Mouse (Mus musculus) megakaryocyte-erythroid progenitor cell, adult 5-6 weeks (primary cell): ENCODE measurements at regions not wholly inside any gene's neighbourhood (a gene's known extent, or its start where the extent isn't known, plus 50 kb on each side); places are given as distances from the start of the nearest gene placed in this dataset.
"Not testable (repeated sequence)": the region's sequence is repeated elsewhere in the genome, so short reads cannot be mapped to it uniquely, and the experiment has no call there.

Experiments used
- ATAC-seq: replicated peaks from 2 replicates; pipeline ENCODE4 v1.8.0; 2016; ENCODE audit warnings: mild to moderate bottlenecking, inconsistent platforms; ENCODE audit not compliant: severe bottlenecking, poor library complexity, low FRiP score, low TSS enrichment

DNA sequence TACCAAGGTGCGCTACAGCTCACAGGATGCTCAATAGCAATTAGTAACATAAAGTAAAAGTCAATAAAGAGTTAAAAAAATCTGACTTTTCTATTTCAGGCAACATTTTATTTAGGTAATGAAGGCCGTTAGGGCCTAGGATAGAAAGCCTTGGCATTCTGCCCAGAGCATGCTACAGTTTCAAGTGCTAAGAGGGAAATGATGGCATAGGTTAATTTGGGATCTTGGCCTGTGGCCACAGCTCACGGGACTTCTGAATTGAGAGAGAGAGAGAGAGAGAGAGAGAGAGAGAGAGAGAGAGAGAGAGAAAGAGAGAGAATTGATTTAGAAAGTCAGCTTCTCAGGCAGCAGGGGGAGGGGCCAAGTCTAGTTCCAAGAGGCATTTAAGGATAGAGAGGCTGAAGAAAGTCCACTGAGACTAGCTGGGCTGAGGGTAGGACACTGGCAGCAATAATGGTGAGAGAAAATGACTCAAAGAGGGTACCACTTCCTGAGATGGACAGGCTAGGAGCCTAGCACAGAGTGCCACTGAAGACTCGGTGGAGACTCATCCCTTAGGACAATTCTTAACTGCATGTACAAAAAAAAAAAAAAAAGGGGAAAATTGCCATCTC is 52.6 kb upstream of the Klf14 start:
- no peak for ATAC-seq

GRCm38 (mm10) chr6:31016566-31016965 is 57.7 kb upstream of the Klf14 start:
- no peak for ATAC-seq

DNA sequence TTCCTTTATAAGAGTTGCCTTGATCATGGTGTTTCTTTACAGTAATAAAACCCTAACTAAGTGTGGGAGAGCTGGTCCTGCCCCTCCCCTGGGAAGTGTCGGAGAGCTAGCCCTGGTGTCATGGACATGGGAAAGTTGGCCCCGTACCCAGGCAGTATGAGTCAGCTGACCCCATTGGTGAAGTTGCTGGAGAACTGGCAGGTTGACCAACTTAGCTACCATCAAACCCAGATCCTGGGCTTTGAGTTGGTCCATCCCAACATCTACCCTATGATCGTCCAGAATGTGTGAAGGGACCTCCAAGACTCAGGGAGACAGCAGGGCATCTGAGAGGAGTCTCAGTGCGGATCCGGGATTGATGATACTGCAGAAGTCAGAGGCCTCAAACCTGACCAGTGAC is 62.9 kb upstream of the Klf14 start:
- ATAC-seq: no peak

- no peak for ATAC-seq
Measured at GRCm38 (mm10) chr6:31029777-31030176, 70.9 kb upstream of the Klf14 start.

DNA sequence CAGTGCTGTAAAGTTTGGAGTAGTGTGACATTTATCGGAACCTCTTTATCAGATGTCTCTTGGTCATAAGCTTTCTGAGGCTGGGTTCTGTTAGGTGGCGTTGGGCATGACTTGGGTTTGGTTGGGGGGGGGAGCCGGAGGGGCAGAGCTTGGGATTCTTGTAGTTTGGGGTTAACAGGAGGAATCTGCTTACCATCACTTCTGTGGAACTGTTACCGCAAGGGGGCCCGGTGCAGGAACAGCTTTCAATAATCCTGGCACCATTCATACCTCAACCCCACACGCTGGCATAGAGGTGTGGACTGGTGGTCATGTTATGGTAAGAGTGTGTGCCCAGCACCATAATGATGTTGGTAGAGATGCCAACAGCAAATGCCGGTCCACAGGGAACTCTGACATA is 72.1 kb upstream of the Klf14 start:
- ATAC-seq: no peak

DNA sequence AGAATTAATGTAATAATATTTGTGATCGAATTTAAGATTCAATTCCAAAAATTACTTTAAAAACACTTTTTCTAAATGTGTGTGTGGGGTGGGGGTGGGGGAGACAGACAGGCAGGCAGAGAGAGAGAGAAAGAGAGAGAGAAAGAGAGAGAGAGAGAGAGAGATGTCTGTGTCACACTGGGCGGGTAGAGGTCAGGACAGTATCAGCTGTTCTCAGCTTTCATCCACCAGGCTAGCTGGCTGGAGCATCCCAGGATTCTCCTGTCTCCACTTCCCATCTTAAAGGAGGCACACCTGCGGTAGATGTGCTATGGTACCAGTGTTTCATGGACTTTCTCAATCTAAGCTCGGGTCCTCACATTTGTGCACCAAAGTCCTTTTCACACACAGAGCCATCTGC is 73.3 kb upstream of the Klf14 start:
- ATAC-seq: no peak

DNA sequence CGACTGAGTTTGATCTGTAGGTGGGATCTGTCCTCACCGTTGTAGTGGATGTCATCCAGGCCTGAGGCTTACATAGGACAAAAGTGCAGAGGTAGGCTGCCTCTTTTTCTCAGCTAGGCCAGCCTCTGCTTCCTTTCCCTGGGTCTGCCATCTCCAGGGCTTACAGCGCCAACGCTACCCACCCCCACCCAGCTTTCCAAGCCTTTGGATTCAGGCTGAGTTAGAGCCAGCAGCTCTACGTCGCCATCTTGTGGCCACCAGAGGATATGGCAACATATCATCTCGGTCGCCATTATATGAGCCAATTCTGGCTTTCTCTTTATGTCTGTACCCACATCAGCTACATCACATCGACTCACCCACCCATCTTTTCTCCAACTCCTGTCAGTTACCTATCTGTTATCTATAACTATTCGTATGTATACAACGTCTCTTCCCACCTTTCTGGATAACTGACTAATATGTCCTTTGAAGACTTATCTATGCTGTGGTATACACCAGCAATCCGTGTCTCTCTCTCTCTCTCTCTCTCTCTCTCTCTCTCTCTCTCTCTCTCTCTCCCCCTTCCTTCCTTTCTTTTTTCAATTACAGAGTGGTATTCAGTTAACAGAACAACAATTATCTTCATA is 74.2 kb upstream of the Klf14 start:
- ATAC-seq: peak; percentile 84

- ATAC-seq: no peak
Measured at GRCm38 (mm10) chr6:31034796-31035195, 75.9 kb upstream of the Klf14 start.

DNA sequence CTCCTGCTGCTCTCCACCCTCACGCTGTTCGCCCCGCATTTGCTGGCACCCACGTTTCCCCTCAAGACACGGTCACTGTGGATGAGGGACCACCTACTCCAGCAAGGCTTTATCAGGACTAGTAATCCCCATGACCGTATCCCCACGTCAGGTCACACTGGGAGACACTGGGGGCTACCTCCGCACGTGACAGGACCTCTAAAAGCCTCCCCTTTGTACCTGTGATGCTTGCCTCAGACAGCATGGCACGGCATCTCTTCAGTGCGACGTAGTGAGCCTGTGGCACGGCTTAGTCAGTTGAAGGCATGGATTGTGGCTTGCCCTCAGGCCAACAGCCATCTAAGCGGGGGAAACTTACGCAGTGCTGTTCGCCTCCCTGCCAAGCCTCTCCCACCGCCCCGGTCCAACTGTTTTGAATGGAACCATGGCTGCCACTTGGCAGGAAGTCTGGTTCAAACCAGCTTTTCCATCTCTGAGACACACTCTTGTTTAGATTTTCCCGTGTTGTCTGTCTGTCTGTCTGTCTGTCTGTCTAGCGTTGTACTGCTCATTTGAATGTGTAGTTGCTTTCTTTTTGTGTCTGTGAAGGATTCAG is 79.0 kb upstream of the Klf14 start:
- 0 out of 2 replicates have a peak, but pooled peaks have one; percentile 2 for ATAC-seq

DNA sequence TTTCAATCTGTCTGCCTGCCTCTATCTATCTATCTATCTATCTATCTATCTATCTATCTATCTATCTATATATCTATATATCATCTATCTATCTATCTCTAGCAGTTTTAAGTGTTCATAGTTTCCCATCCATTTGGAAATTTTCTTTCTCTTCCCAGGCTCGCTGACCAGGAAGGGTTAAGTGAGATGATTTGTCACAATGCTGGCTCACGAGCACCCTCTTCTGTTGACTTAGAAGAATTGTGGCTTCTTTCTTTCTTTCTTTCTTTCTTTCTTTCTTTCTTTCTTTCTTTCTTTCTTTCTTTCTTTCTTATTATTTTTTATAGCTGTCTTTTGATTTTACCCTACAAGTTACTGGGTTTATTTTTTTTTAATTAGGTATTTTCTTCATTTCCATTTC is 79.6 kb upstream of the Klf14 start:
- not testable (repeated sequence) for ATAC-seq

GRCm38 (mm10) chr6:31039485-31039884 is 80.6 kb upstream of the Klf14 start:
- ATAC-seq: no peak

DNA sequence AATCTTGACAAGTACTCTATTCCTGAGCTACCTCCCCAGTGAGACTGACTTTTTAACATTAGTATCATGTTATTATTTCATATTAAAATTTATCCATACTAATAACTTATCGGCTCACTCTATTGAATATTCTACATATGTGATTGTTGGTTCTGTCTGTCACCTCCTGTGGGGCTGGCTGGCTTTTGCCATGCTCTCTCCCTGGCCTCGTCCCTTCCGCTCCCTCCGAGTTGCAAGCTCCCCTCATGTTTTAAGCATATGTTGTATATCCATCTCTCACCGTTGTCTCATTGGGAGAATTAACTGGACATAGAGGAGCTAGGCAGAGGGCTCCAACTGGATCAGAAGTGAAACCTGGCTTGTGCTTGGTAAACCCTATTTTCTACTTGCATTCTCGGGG is 81.9 kb upstream of the Klf14 start:
- ATAC-seq: no peak

GRCm38 (mm10) chr6:31043368-31043767 is 84.5 kb upstream of the Klf14 start:
- no peak for ATAC-seq

- no peak for ATAC-seq
Measured at GRCm38 (mm10) chr6:31043919-31044318, 85.0 kb upstream of the Klf14 start.

DNA sequence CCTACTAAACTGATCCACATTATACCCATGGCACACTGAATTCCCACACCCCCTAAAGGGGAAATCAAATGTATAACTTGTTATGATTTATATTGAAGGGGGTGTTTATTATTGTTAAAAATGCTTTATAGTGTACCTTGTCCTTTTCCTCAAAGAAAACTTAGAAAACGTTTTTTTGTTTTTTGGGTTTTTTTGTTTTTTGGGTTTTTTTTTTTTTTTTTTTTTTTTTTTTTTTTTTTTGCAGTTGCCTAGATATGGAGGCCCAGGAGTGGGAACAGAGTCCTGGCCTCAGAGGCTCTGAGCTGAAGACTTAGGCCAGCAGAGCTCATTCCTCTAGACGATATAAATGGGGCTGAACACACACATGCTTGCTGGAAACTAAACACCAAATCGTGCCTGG is 87.3 kb upstream of the Klf14 start:
- no peak for ATAC-seq

DNA sequence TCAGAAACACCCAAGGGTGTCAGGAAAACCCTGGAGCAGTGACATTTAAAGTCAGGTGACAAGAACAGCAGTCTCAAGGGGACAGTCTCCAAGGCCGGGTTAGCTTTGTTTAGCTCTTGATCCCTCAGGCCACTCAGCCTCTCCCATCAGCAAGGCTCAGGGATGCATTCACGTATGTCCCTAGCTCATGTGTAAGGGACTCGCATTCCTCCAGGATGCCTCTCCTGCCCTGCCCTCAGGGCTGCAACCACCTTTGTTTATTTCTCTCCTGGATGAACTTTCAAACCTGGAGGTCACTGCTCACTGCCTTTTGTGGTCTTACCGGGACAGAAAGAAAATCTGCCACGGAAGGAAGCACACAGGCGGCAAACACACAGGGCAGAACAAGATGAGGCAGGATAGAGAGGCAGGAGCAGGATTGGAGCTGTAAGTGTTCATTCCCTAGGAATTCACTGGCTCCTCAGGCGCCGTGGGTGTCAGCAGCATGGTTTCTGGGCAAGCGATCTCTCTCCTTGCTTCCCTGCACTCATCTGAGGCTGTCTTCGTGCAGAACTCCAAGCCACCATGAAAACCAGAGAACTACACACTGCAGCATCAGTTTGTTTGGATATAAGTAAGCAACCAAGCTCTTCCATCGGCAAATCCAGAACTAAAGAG is 90.2 kb upstream of the Klf14 start:
- no peak for ATAC-seq

DNA sequence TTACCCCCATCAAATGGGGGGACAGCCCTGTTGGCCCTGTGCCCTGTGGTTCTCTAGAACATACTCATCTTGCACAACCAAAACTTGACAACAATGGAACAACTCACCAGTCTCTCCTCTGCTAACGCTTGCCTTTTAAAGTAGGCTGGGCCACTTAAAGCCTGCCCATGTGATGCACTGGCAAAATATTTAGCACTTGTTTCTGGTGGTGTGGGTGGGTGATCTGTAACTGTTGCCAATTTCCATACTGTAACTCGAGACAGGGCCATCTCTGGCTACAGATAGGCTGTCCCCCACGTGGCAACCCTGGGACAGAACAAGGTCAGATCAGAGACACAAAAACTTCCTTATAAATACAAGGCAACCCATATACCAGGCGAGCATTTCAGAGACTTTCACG is 92.0 kb upstream of the Klf14 start:
- no peak for ATAC-seq

DNA sequence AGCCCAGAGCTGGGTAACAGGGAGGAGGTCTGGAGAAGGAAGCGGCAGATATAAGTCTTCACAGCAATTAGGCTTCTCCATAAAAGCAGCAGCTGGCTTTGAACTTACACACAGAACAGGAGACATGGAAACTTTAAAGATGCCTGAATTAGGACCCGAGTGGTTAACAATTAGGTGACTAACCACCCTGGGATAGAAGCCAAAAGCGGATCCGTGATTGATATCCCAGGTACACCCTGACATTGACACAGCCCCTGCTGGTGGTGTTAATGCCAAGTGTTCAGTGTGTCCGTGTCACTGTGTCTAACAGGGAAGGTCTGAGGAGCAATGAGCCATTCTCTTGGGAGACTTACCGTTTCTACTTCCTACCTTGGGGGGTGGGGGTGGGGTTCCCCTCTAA is 92.9 kb upstream of the Klf14 start:
- no peak for ATAC-seq

DNA sequence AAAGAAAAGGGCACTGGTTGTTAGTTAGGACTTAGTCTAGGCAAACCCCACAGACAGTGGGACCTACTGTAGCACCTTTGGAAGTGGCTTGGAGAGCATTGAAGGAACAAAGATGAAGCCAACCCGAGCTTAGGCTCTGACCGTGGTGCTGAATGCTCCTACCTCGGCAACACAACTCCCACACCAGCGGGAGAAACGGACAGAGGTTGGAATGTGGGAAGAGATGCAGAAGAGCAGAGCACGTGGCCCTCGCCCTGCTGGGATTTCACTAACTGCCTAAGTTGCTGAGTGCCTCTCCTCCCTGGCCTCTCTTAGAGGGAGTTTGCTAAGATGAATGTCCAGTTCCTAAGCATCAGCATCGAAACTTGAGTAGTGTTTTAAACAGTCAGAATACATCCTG is 94.1 kb upstream of the Klf14 start:
- no peak for ATAC-seq

GRCm38 (mm10) chr6:31056786-31057566 is 98.1 kb upstream of the Klf14 start:
- ATAC-seq: no peak
